Mouse (Mus musculus): ENCODE measurements at regions not wholly inside any gene's neighbourhood (a gene's known extent, or its start where the extent isn't known, plus 50 kb on each side); places are given as distances from the start of the nearest gene placed in this dataset.

DNA sequence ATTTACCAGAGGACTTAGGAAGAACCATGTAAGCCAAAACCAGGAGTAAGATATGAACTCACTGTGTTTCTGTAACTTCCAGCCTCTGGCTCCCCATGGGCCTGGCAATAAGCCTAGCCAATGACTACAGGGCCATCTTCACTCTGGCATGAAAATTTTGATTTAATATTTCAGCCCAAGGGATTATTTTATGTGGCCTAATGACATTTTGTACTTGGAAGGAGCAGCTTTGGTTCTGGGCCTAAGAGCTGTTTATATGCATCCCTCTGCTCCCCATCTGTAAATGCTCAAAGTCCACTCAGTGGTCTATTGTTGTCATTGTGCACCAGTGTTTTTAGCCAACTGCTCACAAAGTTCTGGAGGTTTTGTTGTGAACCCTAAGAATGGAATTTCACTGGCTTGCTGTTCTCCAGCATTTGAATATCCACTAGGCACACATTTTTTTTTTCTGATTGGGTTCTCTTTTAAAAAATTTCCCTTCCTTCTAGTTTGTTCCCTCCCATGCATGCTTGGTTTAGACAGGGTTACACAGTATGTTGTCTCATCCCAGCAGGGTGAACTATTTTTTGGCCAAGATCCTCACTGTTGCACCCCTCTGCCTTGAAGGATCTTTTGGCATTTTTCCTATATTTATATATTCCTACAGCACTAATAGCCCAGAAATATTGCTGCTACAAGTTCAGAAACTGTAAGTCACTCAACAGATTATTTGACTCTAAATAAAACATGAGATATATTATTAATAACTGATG is 261.9 kb upstream of the P2ry1 start:
- ATAC-seq (ENCODE audit: insufficient read depth), result no peak
- H3K4me3 ChIP-seq (ENCODE audit: insufficient read depth in 1 of 2, low read depth in 2 of 2, low read length in 2 of 2), result no peak overlapping the region

GRCm38 (mm10) chr3:60741379-60741778 is 261.2 kb upstream of the P2ry1 start:
- ATAC-seq (ENCODE audit: insufficient read depth) (no peak), DNase-seq (ENCODE audit: low read depth in 3 of 3, low spot score in 3 of 3) (no peak)
- Histone ChIP-seq H3K4me3 (ENCODE audit: insufficient read depth in 1 of 2, low read depth in 2 of 2, low read length in 2 of 2) (no peak overlapping the region), H3K36me3 (replicated peaks; ENCODE audit: control insufficient read depth, insufficient read depth, low read depth) (no peaks in the 10 kb centered on the region), H3K9ac (replicated peaks) (no peak overlapping the region), H3K4me1 (replicated peaks; ENCODE audit: control insufficient read depth in 2 of 2, insufficient read depth in 2 of 2, low read length in 1 of 2) (0 out of 4 replicates have a peak, but pooled peaks cover 0 to 2% of the 10 kb centered on the region in 2 experiments), H3K4me2 (ENCODE audit: low read depth) (no peak overlapping the region), H3K9me3 (ENCODE audit: control insufficient read depth, low read length) (no peaks in the 10 kb centered on the region), H3K27ac (no peak overlapping the region), H3K27me3 (ENCODE audit: control insufficient read depth, insufficient read depth, low read length) (no peaks in the 10 kb centered on the region)
- no peak for TF ChIP-seq CTCF (IDR thresholded peaks at IDR 0.05; ENCODE audit: low read depth)
- TF ChIP-seq EP300 (IDR thresholded peaks at IDR 0.05; ENCODE audit: low read depth), result no peak
- WGBS (ENCODE audit: insufficient replicate concordance), result 54% methylated on average over 5 of the region's 5 CpGs

More for the DNA sequence above, 261.9 kb upstream of the P2ry1 start:
- DNase-seq (ENCODE audit: low read depth in 3 of 3, low spot score in 3 of 3), result no peak
- no peak overlapping the region for H3K9ac ChIP-seq (replicated peaks)
- no peak overlapping the region for H3K4me2 ChIP-seq (ENCODE audit: low read depth)
- no peaks in the 10 kb centered on the region for H3K27me3 ChIP-seq (ENCODE audit: control insufficient read depth, insufficient read depth, low read length)
- H3K9me3 ChIP-seq (ENCODE audit: control insufficient read depth, low read length), result no peaks in the 10 kb centered on the region
- no peak for TF ChIP-seq EP300 (IDR thresholded peaks at IDR 0.05; ENCODE audit: low read depth)
- TF ChIP-seq CTCF (IDR thresholded peaks at IDR 0.05; ENCODE audit: low read depth), result no peak
- no peaks in the 10 kb centered on the region for H3K36me3 ChIP-seq (replicated peaks; ENCODE audit: control insufficient read depth, insufficient read depth, low read depth)
- no peak overlapping the region for H3K27ac ChIP-seq
- H3K4me1 ChIP-seq (replicated peaks; ENCODE audit: control insufficient read depth in 2 of 2, insufficient read depth in 2 of 2, low read length in 1 of 2), result 0 out of 4 replicates have a peak, but pooled peaks cover 0 to 2% of the 10 kb centered on the region in 2 experiments

- no peaks in the 10 kb centered on the region for H3K36me3 ChIP-seq (replicated peaks; ENCODE audit: control insufficient read depth, insufficient read depth, low read depth)
- no peak for ATAC-seq (ENCODE audit: insufficient read depth)
- WGBS (ENCODE audit: insufficient replicate concordance), result 48% methylated on average over 2 of the region's 2 CpGs
- no peak for DNase-seq (ENCODE audit: low read depth in 3 of 3, low spot score in 3 of 3)
- TF ChIP-seq CTCF (IDR thresholded peaks at IDR 0.05; ENCODE audit: low read depth) (no peak), EP300 (IDR thresholded peaks at IDR 0.05; ENCODE audit: low read depth) (no peak)
- H3K27ac ChIP-seq, result no peak overlapping the region
- no peaks in the 10 kb centered on the region for H3K9me3 ChIP-seq (ENCODE audit: control insufficient read depth, low read length)
- no peak overlapping the region for H3K4me2 ChIP-seq (ENCODE audit: low read depth)
- H3K4me1 ChIP-seq (replicated peaks; ENCODE audit: control insufficient read depth in 2 of 2, insufficient read depth in 2 of 2, low read length in 1 of 2), result 0 out of 4 replicates have a peak, but pooled peaks cover 0 to 2% of the 10 kb centered on the region in 2 experiments
- H3K9ac ChIP-seq (replicated peaks), result no peak overlapping the region
- no peaks in the 10 kb centered on the region for H3K27me3 ChIP-seq (ENCODE audit: control insufficient read depth, insufficient read depth, low read length)
- no peak overlapping the region for H3K4me3 ChIP-seq (ENCODE audit: insufficient read depth in 1 of 2, low read depth in 2 of 2, low read length in 2 of 2)
Measured at GRCm38 (mm10) chr3:60742232-60742631, 260.4 kb upstream of the P2ry1 start.

DNA sequence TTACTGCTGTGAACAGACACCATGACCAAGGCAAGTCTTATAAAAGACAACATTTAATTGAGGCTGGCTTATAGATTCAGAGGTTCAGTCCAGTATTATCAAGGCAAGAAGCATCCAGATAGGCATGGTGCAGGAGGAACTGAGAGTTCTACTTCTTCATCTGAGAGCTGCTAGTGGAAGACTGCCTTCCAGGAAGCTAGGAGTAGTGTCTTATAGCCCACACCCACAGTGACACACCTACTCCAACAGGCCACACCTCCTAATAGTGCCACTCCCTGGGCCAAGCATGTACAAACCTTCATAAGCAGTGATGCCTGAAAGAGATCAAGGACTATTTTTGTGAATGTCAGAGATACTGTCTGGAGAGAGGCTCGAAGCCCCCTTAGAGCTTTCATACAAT is 257.5 kb upstream of the P2ry1 start:
- peak; percentile 66; the same call in 1 of the 2 replicates for ATAC-seq (ENCODE audit: insufficient read depth)

DNA sequence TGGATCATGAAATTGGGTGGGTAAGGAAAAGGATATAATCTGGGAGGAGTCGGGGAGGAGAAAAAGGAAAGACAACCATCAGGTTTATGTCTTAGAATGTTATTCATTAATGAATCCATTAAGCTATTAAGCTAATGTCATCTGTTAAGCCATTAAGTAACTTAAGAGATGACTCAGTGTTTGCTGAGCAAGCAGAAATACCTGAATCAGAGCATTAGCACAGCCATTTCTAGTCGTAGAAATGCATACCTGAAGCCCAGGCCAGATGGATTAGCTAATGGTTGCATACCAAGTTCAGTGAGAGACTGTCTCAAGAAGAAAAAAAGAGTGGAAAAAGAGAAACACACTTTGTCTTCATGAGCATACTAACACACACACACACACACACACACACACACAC is 244.0 kb upstream of the P2ry1 start:
- no peak overlapping the region for H3K4me3 ChIP-seq (ENCODE audit: insufficient read depth in 1 of 2, low read depth in 2 of 2, low read length in 2 of 2)
- H3K9me3 ChIP-seq (ENCODE audit: control insufficient read depth, low read length), result no peaks in the 10 kb centered on the region
- 57% methylated on average over 2 of the region's 2 CpGs for WGBS (ENCODE audit: insufficient replicate concordance)
- H3K27me3 ChIP-seq (ENCODE audit: control insufficient read depth, insufficient read depth, low read length), result no peaks in the 10 kb centered on the region
- H3K4me2 ChIP-seq (ENCODE audit: low read depth), result no peak overlapping the region
- no peak for ATAC-seq (ENCODE audit: insufficient read depth)
- no peak overlapping the region for H3K27ac ChIP-seq
- TF ChIP-seq EP300 (IDR thresholded peaks at IDR 0.05; ENCODE audit: low read depth) (no peak), CTCF (IDR thresholded peaks at IDR 0.05; ENCODE audit: low read depth) (no peak)
- no peak for DNase-seq (ENCODE audit: low read depth in 3 of 3, low spot score in 3 of 3)
- no peaks in the 10 kb centered on the region for H3K36me3 ChIP-seq (replicated peaks; ENCODE audit: control insufficient read depth, insufficient read depth, low read depth)
- H3K9ac ChIP-seq (replicated peaks), result no peak overlapping the region
- H3K4me1 ChIP-seq (replicated peaks; ENCODE audit: control insufficient read depth in 2 of 2, insufficient read depth in 2 of 2, low read length in 1 of 2), result no peaks in the 10 kb centered on the region

More for the DNA sequence above, 257.5 kb upstream of the P2ry1 start:
- DNase-seq (ENCODE audit: low read depth in 3 of 3, low spot score in 3 of 3), result peak in 1 of 3 experiments; percentile 13
- H3K4me3 ChIP-seq (ENCODE audit: insufficient read depth in 1 of 2, low read depth in 2 of 2, low read length in 2 of 2), result no peak overlapping the region
- H3K9ac ChIP-seq (replicated peaks), result no peak overlapping the region
- no peak for TF ChIP-seq EP300 (IDR thresholded peaks at IDR 0.05; ENCODE audit: low read depth)
- H3K36me3 ChIP-seq (replicated peaks; ENCODE audit: control insufficient read depth, insufficient read depth, low read depth), result no peaks in the 10 kb centered on the region
- no peaks in the 10 kb centered on the region for H3K9me3 ChIP-seq (ENCODE audit: control insufficient read depth, low read length)
- 72% methylated on average over 1 of the region's 1 CpGs for WGBS (ENCODE audit: insufficient replicate concordance)
- H3K4me2 ChIP-seq (ENCODE audit: low read depth), result no peak overlapping the region
- H3K27ac ChIP-seq, result no peak overlapping the region
- 0 out of 4 replicates have a peak, but pooled peaks cover 0 to 2% of the 10 kb centered on the region in 2 experiments for H3K4me1 ChIP-seq (replicated peaks; ENCODE audit: control insufficient read depth in 2 of 2, insufficient read depth in 2 of 2, low read length in 1 of 2)
- H3K27me3 ChIP-seq (ENCODE audit: control insufficient read depth, insufficient read depth, low read length), result no peaks in the 10 kb centered on the region
